Mouse (Mus musculus) ES-Bruce4 (cell line): Measurements from ENCODE around the gene Nol4l.

Experiments used
- CTCF ChIP-seq: IDR thresholded peaks from one replicate; pipeline ENCODE4 v1.8.1; 2011; ENCODE audit warnings: low read depth, low read length
- POLR2A ChIP-seq: IDR thresholded peaks from one replicate; pipeline ENCODE4 v1.8.1; 2011; ENCODE audit warnings: low read length; ENCODE audit not compliant: insufficient read depth

DNA sequence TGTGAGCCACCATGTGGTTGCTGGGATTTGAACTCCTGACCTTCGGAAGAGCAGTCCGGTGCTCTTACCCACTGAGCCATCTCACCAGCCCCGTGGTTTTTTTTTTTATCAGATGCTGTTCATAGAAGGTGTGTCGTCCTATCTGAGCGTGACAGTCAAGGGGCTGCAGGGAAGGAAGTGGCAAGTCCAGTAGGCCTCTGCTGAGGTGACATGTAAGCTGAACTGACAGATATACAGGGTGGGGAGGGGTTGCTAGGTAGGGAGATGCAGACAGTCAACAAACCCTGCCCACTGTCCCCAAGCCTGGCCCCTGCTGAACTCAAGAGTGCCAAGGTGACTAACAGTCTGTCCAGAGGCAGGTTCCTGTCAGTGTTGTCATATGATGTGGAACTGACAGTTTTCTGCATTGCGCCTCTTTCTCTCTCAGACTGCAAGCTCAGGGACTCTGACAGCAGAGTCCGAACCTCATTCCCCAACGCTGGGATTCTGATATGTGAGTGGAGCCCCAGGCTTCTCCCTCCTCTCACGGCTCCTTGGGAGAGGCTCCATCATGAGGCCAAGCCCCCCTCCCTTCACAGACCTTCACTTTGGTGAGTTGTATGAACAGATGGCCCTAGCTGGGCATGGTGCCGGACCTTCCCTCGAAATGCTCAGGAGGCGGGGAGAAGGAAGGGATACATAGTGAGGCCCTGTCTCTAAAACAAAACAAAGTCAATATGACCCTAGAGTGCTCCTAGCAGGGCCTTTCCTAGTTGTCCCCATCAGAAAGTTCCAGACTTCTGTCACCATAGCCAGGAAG, 75.6 kb downstream of the Nol4l start:
- no peak for TF ChIP-seq POLR2A
- no peak for TF ChIP-seq CTCF
